Mouse (Mus musculus) kidney, postnatal 36 days (tissue): ENCODE measurements around the gene Ybx3.

Experiments used
- DNase-seq, 2 experiments: peaks; one replicate each; pipeline ENCODE4 v3.0.0; 2021 to 2022; ENCODE audit warnings: mixed read lengths in 2 of 2

Ybx3 gene

DNA sequence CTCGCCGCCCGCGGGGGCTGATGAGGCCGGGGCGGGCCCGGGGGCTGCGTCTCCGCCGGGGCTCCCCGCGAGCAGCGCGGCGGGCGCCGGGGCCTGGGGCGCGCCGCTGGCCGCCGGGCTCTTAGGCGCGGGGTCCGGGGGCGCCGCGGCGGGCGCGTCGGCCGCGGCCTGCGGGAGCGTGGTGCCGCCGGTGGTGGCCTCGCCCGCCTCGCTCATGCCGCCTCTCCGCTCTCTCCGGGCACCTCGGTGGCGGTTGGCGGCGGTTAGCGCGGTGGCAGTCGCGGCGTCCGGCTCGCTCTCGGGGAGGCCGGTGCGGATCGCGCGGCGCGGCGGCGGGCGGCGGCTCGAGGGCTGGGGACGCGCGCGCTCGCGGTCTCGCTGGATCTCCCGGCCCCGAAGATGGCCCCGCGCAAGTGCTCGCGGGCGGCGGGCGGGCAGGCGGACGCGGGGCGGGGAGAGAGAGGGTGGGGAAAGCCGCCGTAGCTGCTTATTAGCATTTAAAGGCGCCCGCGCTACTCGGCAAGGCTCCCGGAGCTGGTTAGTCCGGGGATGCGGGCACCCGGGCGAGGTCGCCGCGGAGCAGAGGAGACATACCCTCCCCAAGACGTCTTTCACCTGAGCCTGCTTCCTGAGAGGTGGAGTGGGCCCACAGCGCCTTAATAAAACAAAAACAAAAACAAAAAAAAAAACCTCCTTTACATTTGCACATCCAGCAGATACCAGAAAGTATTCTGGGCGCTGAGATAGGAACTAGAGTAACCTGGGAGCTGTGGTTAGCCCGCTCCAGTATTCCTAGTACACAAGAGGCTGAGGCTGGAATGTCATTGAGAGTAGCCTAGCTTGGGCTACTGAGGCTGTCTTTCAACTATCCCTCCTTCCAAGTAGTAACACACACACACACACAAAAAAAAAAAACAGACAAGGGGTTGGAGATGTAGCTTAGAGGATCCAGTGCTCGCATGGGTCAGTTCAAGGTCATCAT is at the start of gene Ybx3:
Gene Ybx3, minus strand, starts transcription at position 437 of the 982 bp plus-strand sequence.
- peak; percentile 90 to 93 for DNase-seq

DNA sequence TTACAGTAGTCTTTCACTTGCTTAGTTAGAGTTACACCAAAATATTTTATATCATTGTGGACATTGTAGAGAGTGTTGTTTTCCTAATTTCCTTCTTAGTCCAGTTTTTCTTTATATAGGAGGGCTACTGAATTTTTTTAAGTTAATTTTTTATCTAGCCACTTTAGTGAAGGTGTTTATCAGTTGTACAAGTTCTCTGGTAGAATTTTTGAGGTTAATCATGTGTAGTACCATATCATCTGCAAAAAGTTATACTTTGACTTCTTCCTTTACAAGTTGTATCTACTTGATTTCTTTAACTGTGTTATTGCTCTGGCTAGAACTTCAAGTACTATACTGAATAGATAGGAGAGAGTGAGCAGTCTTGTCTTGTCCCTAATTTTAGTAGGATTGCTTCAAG is 48.4 kb upstream of the Ybx3 start:
- DNase-seq: no peak

DNA sequence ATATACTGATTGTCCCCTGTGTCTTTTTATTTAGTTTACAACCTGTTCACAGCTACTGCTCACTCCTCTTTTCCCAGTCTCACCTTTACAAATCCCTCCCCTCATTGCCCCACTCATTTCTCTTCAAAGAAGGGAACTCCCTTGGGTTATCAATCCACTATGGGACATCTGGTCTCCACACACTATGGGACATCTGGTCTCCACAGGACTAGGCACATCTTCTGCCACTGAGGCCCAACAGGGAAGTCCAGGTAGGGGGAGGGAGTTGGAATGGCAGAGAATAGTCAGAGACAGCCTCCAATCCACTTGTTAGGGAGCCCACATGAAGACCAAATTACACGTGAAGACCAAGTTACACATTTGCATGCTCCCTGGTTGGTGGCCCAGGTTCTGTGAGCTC is 45.8 kb upstream of the Ybx3 start:
- DNase-seq: no peak

DNA sequence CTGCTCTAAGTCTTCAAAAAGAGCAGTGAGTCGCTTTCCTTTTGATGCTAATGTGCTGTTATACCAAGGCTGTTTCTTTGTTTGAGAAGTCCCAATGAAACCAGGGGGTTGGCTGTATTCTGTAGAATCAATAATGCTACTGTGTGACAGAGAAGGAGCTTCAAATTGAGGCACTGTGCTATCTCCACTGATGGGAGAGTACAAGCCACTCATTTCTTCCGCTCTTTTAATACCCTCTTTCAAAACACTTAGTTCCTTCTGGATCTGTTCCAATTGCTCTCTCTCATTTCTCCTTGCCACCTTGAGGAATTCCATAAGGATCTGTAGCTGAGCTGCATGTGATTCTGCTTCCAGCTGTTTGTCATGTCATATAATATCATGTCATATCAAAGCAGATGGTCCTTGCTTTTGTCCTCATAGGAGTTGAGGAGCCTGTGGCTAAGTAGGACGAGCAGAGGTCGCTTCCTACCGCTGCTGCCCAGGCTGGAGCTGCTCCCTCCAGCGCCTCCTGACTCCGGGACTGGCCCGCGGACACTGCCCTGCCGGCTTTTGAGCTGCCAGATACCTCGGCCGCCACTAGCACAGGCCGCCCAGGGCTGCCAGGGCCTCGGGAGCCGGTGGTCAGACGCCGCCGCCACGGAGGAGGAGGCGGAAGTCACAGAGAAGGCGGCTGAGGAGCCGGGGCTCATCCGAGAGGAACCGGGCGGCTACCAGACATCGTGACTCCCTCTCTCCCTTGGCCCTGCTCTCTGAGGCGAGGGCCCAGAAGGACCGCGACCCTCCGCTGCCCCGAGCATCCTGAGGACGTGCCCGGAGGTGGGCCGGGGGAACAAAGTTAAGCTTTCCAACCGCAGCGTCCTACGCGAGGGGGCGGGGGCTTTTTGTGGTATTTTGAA is 45.1 kb upstream of the Ybx3 start:
- DNase-seq: peak; percentile 1 to 42

DNA sequence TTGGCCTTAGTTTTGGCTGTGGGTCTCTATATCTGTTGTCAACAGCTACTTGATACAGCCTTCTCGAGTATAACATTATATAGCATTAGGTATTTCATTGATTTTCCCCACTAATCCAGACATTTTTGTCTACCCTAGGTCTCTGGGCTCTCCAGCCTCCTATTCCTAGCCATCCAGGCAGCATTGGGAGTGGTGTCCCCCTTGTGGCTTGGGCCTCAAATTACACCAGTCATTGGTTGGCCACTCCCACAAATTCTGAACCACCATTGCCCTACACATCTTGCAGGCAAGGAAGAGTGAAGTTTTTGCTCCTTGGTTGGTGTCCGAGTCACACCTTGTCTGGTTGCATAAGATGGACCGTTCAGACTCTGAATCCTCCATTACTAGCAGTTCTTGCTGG is 33.3 kb upstream of the Ybx3 start:
- peak; percentile 13 to 49 for DNase-seq

DNA sequence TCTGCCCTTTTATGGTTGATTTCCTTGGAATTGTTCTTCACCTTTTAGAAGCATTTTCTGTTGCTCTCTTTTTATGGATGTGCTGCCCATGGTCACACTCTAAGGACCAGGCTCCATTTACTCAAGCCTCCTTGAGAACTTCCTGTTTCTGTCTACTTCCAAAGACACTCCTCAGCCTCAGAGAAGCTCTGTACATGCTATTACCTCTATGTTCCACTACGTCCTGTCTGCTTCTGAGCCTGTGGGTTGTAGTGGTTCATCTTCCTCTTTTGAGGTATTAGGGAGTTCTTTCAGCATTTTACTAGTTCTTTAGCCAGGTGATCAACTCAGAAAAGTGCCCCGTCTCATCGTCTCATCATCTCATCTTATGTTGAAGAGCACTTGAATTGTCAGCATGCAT is 31.3 kb upstream of the Ybx3 start:
- no peak for DNase-seq

DNA sequence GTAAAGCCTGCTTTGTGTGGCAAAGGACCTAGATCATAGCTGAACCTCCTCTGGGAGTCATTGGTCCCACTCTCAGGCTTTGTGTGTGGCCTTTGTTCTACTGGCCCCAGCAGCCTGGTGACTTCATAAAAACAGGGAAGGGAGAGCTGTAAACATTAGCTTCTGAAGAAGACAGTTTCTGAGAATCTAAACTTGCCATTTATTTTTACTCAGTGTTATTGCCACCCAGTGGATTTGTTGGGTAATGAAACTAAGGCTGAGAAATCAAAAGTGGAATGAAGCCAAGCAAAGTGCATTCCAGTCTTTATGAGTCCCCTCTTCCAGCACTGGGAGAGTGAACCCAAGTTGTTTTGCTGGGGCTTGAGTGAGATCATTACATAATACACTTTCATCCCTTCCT is 30.5 kb upstream of the Ybx3 start:
- peak; percentile 23 to 67 for DNase-seq

DNA sequence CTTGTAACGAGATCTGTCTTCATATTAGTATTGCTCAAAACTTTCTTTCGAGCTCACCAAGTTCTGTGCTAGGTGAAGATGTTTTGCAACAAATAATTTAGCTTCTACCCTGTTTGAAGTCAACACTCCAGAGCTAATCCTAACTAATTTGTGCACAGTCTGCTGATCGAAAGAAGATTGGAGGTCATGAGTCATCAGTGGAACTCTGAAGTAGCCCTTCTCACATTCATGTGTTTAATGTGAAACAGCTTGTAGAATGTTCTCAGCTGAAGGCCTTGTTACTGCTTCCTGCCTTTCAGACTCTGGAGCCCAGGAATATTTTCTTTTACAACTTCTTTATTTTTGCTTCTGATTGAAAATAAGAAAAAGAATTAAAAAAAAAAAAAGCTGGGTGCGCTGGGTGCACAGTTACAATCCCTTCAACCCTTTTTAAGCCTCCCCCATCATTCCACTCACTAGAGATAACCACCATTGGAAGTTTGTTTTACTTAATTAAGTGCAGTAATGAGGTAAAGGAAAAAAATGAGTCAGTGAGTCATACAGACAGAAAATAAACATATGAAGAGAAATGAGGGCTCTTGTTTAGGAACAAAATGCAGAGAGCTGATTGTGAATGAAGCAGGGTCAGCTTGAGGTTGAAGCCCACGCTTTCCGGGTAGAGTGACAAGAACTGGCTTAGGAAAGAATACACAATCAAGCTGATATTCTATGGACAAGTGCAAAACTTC is 23.0 kb upstream of the Ybx3 start:
- no peak for DNase-seq

DNA sequence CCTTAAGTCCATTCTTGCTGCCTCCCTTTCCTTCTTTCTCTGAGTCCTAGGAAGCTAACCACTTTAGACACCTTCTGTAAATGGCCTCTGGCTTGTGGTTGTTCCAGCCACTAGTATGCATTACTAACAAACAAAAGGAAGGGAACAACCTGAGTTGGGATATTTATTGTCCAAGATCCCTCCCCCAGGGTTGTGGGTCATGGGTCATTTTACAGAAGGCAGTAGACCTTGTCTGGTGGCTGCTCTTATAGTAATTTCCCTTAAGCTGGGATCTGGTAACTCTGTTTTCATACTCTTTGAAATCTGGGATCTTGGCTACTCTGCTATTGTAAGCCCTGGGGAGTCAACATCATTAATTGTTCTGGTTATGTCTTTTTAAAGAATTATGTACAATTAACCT is 18.7 kb upstream of the Ybx3 start:
- DNase-seq: no peak

DNA sequence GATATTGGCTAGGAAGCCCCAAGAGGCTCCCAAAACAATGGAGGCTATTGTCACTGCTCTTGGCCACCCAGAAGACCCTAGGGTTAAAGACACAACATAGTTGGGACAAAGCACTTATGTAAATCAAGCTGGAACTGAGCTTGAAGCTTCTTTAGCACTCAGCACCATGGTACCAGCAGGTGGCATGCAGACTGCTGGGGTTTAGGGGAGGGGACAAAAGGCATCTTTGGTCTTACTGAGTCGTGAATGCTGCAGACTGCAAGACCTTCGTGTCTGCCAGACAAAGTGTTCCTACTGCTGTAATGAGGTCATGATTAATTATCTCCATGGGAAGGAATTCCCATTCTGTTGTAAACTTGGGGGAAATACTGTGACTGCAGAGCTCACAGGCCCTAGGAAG is 17.6 kb upstream of the Ybx3 start:
- no peak for DNase-seq

DNA sequence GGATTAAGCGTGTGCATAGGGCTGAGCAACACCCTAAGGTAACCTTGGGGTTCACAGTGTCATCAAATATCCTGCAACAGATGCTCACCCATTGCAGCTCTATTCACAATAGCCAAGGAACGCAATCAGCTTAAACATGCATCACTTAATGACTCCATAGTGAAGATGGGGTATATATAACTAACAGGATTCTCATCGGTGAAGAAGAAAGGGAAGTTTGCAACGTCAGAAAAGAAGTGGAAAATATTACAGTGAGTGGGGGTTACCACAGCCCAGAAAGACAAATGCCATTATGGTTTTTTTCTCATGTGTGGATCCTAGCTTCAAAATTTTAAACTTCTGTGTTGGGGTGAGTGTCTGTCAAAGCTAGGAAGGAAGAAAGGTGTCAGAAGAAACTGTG is 16.9 kb upstream of the Ybx3 start:
- DNase-seq: no peak

DNA sequence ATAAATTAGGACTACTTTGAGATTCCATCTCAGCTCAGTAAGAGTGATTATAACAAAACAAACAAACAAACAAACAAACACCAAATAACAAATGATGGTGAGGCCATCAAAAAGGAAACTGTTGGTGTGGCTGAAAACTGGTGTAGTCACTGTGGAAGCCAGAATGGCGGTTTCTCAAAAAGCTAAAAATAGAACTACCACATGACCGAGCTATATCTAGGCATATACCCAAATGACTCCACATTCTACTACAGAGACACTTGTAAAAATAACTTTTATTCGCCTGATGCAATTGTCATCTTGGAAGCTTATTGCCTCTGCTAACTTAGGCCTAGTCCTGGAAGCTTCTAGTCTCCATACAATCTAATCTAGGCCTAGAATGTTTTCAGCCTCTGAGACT is 16.0 kb upstream of the Ybx3 start:
- no peak for DNase-seq

DNA sequence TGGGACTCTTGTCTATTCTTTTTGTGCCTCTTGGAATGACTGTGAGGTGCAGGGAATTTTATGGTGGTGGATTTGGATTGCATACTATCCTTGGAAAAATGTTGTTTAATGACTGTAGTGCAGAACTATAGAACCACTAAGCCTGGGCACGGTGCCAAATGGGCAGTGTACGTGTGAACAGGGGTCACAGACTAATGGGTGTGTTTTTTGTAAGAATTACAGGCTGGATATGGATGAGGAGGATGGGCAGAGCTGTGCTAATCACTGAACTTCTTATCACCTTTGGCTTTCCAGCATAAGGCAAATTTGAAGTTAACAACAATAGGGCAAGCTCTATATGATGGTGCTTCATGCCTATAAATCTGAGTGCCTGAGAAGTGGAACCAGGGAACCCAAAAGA is 14.8 kb upstream of the Ybx3 start:
- DNase-seq: peak in 1 of 2 experiments; percentile 12

DNA sequence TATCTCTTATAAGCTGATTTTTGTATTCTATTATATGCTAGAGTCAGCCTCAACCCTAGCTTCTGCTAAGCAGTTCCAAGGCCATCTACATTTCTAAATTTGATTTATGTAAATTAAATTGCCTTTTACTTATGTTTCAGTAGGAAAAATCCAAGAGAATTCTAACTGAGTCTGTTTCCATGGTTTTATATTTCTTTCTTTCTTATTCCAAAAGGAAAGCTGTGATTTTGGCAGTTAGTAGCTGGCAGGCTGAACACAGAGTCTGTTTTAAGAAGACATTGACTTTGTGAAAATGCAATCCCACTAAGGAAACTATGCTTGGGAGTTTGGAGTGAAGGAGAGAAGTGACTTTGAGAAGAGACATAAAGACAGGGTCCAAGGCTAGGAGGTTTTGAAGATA is 14.3 kb upstream of the Ybx3 start:
- no peak for DNase-seq

DNA sequence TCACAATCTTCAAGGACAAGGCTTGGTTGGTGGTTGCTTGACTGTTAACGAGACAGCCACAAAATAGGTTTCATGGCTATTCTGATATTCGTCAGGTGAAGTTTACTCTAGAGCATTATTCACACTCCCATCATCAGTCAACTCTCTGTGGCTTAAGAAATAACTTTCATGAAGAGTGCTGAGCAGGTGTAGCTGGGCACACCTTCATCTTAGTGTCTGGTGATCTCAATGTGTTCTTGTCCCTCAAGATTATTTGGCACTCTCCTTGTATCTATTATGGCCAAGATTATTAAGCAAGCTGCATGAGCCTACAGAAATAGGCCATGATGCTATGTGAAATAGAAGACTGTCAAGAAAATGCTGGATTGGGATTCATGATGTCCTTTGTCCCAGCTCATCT is 13.0 kb upstream of the Ybx3 start:
- DNase-seq: no peak

DNA sequence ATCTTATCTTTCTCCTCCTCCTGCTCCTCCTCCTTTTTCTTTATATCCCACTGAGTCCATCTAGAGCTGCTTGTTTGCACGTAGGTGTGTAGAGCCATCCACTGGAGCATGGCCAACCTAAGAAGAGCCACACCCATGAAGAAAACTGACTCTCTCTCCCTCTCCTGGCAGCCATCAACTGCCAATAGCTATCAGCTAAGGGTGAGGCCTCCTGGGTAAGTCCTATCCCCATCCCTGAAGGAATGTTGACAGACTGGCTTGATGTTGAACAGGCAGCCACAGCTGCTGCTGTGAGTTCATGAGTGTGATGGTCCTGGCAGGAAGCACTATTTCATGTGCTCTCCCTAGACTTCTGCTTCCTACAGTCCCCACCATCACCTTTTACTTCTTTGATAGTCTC is 8.4 kb upstream of the Ybx3 start:
- no peak for DNase-seq

DNA sequence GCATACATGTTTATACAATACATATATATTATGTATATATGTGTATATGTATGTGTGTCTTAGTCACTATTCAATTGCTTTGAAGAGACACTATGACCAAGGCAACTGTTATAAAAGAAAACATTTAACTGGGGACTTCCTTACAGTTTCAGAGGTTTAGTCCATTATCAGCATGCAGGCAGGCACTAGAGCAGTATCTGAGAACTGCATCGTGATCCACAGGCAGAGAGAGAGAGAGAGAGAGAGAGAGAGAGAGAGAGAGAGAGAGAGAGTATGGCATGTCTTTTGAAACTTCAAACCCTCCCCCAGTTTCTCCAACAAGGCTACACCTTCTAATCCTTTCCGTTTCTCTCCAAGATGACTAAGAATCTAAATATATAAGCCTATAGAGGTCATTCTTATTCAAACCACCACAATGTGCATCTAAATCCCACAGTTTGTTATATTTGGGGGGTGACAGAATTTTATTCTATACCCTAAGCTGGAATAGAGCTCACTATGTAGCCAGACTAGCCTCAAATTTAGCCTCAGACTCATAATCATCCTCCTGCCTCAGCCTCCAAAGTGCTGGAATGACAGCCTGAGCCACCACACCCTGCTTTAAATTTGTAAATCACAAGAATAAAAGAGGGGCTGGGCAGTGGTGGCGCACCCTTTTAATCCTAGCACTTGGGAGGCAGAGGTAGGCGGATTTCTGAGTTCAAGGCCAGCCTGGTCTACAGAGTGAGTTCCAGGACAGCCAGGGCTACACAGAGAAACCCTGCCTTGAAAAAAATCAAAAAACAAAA is 5.8 kb upstream of the Ybx3 start:
- DNase-seq: no peak

DNA sequence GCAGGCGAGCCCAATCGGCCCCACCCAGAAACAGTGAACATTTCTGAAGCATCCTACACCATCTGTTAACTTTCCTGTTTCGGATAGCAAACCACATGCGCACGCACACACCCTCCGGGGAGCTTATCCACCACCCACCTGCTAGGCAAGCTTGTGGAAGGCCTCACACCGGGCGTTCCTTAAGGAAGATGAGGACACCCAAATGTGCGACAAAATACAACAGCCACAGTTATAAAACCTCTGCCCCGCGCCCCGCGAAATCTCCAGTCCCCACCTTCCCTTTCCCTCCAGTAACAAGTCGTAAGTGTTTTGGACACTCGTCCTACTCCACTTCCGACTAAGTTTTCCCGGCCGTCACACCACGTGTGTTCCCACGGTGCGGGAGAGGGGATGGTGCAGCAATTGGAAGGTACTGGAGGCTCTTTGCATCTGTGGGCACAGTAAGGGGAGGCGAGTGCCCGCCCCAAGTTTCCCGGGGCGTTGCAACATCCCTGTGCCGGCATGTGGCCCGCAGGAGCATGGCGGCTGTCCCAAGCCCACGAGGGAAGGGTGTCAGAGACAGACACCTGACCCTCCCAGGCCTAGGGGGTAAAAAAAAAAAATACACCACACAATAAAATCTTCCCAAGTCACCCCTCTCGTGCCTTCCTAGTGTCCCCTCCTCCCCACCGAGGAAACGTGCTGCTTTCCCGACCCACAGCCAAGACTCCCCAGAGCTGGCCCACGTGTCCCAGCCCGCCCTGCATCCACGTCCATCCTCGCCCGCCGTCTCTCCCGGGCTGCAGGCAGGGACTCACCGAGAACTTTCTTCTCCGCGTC is 846 bp downstream of the Ybx3 start:
- peak; percentile 35 to 61 for DNase-seq

DNA sequence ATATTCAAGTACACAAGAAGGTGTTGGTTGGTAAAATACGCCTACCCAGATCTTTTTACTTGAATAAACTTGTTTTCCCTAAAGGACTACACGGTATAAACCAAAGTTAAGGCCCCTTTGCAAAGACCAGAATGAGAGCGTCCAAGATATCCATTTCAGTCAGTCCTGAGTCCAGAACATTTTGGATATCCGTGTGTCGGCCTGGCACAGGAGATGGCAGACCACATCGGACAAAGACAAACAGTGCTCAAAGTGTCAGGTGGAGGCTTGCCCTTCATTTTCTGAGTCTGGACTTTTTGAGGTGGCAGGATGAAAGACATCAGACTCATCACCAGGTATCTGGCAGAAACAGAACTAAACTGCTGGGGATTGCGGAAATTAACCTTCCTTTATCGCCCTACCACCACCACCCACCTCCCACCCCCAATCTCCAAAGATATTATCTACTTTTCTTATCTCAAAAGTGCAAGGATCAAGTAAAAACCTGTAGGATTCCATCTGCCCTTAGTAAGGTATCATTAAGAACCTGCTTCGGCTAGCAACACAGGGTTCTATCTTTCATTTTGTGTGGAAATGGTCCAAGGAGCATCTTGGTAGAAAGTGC is 1.8 kb downstream of the Ybx3 start:
- DNase-seq: no peak

DNA sequence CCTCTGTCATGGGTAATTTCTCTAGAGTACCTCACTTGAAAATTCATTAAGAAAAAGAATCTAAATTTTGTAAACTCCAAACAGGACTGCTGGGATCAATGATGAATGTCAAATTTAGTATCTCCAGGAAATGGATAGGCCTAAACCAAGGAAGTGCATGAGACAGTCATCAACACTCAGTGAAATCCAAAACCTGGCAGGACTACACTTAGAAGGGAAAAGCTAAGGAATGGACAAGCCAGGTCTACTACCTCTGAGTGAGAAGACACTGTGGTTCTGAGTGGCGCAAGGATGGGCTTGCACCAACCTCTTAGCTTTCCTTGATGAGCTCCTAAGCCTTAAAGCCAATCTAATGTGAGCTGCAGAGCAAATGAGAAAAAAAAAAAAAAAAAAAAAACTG is 2.8 kb downstream of the Ybx3 start:
- no peak for DNase-seq
